Mouse (Mus musculus): ENCODE measurements around the gene Gm20388.

- TF ChIP-seq CTCF (conservative IDR thresholded peaks at IDR 0.05; ENCODE audit: insufficient read depth, insufficient read length, low read depth, low read length) (no peak), POLR2A (IDR thresholded peaks at IDR 0.05; ENCODE audit: low read depth, low read length) (no peak)
Measured at GRCm38 (mm10) chr8:120344583-120344982, 433.9 kb downstream of the Gm20388 start.

Data from kidney, adult 2 months (tissue).